Mouse (Mus musculus) fibroblast of lung, adult 2 months (primary cell): ENCODE data around the gene Nans.

ENCODE experiments used
- DNase-seq: peaks from one replicate; pipeline ENCODE4 v3.0.0-alpha.2; 2011; ENCODE audit warnings: low read depth

Gene Nans

GRCm38 (mm10) chr4:46532926-46533325 lies 43.9 kb downstream of the Nans start:
- no peak for DNase-seq

- DNase-seq: no peak
Observed at GRCm38 (mm10) chr4:46533934-46534720, 45.1 kb downstream of the Nans start.

GRCm38 (mm10) chr4:46535094-46535830 lies 46.2 kb downstream of the Nans start:
- DNase-seq: no peak

GRCm38 (mm10) chr4:46535840-46536361 lies 46.9 kb downstream of the Nans start, which contains the start of gene Trim14:
Gene Trim14 (minus strand): TSS chr4:46536141.
- DNase-seq: no peak

- DNase-seq: no peak
Observed at GRCm38 (mm10) chr4:46539167-46539566, 50.1 kb downstream of the Nans start.

GRCm38 (mm10) chr4:46541707-46542106 lies 52.7 kb downstream of the Nans start:
- DNase-seq: no peak

- DNase-seq: no peak
Observed at GRCm38 (mm10) chr4:46543366-46544050, 54.5 kb downstream of the Nans start.

- DNase-seq: no peak
Observed at GRCm38 (mm10) chr4:46544313-46544712, 55.3 kb downstream of the Nans start.

- no peak for DNase-seq
Observed at GRCm38 (mm10) chr4:46545498-46545897, 56.5 kb downstream of the Nans start.

GRCm38 (mm10) chr4:46546709-46547108 lies 57.7 kb downstream of the Nans start:
- DNase-seq: no peak

GRCm38 (mm10) chr4:46549979-46550378 lies 60.9 kb downstream of the Nans start:
- no peak for DNase-seq

GRCm38 (mm10) chr4:46550406-46550805 lies 61.4 kb downstream of the Nans start:
- DNase-seq: no peak
